Mouse (Mus musculus) lung, embryonic 16.5 days (tissue): ENCODE data around the gene Npc1l1. TPM values are rescaled to one million over a fixed set of nuclear protein-coding genes. Genes with fewer than 3 reads are reported as not detected.

ENCODE experiments used
- polyA plus RNA-seq: library from polyadenylated mRNA; unstranded; fragments of >200 nt; fragmentation: Nextera tagmentation; extraction: Ambion mirVana; gene quantifications from 2 replicates; pipeline ENCODE4 v1.2.1, GENCODE M21; 2015

Gene Npc1l1
- polyA plus RNA-seq, 1 experiment from 2014 or later = not detected

Other genes with a start within 250 kb of the Npc1l1 start
- 1.1 and 1.9 TPM in 2 replicates for gene Camk2b, start 163.8 kb downstream of the Npc1l1 start, polyA plus RNA-seq
- gene A730071L15Rik, start 30.1 kb downstream of the Npc1l1 start, polyA plus RNA-seq = 0.30 and 0.33 TPM in 2 replicates
- 36.0 and 37.0 TPM in 2 replicates for gene Nudcd3, start 29.7 kb downstream of the Npc1l1 start, polyA plus RNA-seq
- gene Ddx56, start 37.6 kb upstream of the Npc1l1 start, polyA plus RNA-seq = 79.0 and 80.8 TPM in 2 replicates
- gene Tmed4, start 44.7 kb upstream of the Npc1l1 start, polyA plus RNA-seq = 99.9 and 104 TPM in 2 replicates
- gene Ogdh, start 61.5 kb upstream of the Npc1l1 start, polyA plus RNA-seq = 113 and 114 TPM in 2 replicates
- 9.3 and 10.9 TPM in 2 replicates for gene Zmiz2, start 158.9 kb upstream of the Npc1l1 start, polyA plus RNA-seq
- gene Ppia, start 185.3 kb upstream of the Npc1l1 start, polyA plus RNA-seq = 5,388 and 5,620 TPM in 2 replicates
- 581 and 621 TPM in 2 replicates for gene H2afv, start 214.3 kb upstream of the Npc1l1 start, polyA plus RNA-seq
- 31.2 and 32.6 TPM in 2 replicates for gene Purb, start 245.8 kb upstream of the Npc1l1 start, polyA plus RNA-seq